Comparison of ENCODE assay signal across 8 mouse cellular contexts in the genomic region with DNA sequence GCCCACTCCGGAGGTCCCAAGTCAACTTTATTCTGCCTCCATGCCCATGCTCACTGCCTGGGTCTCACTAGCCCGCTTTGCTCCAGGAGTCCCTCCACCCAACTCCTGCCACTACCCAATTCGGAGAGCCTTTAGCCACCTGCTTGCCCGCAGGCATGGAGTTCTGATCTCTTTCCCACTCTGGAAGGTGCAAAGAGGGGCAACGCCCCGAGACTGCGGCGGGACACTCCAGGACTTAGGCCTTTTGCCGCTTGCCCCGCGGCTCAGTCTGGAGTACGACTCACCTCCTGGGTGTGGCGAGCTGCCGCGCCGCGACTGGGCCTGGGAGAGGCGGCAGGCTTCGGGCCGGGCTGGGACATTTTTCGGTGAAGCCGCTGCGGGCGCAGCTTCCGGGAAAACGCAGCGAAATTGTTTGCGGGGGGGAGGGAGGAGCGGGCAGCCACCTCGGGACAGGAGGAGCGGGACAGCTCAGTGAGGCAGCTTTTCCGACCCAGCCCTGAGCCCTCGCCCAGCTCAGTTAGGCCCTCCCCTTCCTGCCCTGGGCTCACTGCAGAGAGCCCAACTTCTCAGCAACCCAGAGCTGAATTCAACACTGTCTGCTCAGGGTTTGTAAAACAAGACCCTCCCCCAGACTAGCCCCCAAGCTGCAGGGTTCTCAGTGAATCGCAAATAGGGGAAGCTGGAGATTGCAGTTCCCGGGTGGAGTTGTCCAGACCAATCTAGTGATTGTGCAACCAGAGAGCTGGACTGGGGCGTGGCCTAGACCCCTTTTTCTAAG. TPM values are rescaled to one million over a fixed set of nuclear protein-coding genes. Genes with fewer than 3 reads are reported as not detected.
DNase-seq lines count a peak whose midpoint lies in the region; ATAC-seq lines count a peak whose summit lies in the region.

Gene Cast (minus strand): TSS at position 659 of the 778 bp plus-strand sequence.

- peak within 1 kb of the TSS; percentile 53 for H3K4me3 ChIP-seq in hindbrain, embryonic 14.5 days (replicated peaks; ENCODE audit: low read length)
- H3K4me3 ChIP-seq in liver, embryonic 11.5 days (ENCODE audit: low read depth, low read length), result peak within 1 kb of the TSS; percentile 75
- H3K4me3 ChIP-seq in stomach, embryonic 15.5 days (replicated peaks), result peak within 1 kb of the TSS; percentile 70

- no peaks in the 10 kb centered on the region for H3K36me3 ChIP-seq in hindbrain, embryonic 14.5 days (replicated peaks; ENCODE audit: control insufficient read depth, insufficient read depth)
- H3K36me3 ChIP-seq in liver, embryonic 11.5 days (ENCODE audit: control insufficient read depth, insufficient read depth, low read length), result no peaks in the 10 kb centered on the region
- no peaks in the 10 kb centered on the region for H3K36me3 ChIP-seq in stomach, embryonic 15.5 days

- H3K9me3 ChIP-seq in hindbrain, embryonic 14.5 days (ENCODE audit: control insufficient read depth, low read length), result no peaks in the 10 kb centered on the region
- H3K9me3 ChIP-seq in liver, embryonic 11.5 days (ENCODE audit: control insufficient read depth, low read length), result no peaks in the 10 kb centered on the region
- H3K9me3 ChIP-seq in stomach, embryonic 15.5 days, result no peaks in the 10 kb centered on the region

- H3K4me1 ChIP-seq in hindbrain, embryonic 14.5 days (replicated peaks; ENCODE audit: control insufficient read depth, insufficient read depth, low read length), result peaks cover 7% of the 10 kb centered on the region; the same call in 1 of the 2 replicates
- no peaks in the 10 kb centered on the region; the same call in 1 of the 2 replicates for H3K4me1 ChIP-seq in liver, embryonic 11.5 days (replicated peaks; ENCODE audit: control insufficient read depth, insufficient read depth, low read length)
- H3K4me1 ChIP-seq in stomach, embryonic 15.5 days, result no peaks in the 10 kb centered on the region

- no peak for DNase-seq in frontal cortex, postnatal 14 days (ENCODE audit: low spot score in 2 of 2)
- DNase-seq in cerebellum, adult 8-10 months, result peak; percentile 2
- peak; percentile 57 for DNase-seq in gastrocnemius, adult 18-20 months (ENCODE audit: low spot score)
- peak; percentile 27 for DNase-seq in hindbrain, embryonic 14.5 days (ENCODE audit: low spot score)
- DNase-seq in liver, embryonic 11.5 days (ENCODE audit: low spot score), result peak; percentile 74

- H3K4me2 ChIP-seq in hindbrain, embryonic 14.5 days (replicated peaks), result peak within 1 kb of the TSS; percentile 88
- H3K4me2 ChIP-seq in liver, embryonic 11.5 days, result peak within 1 kb of the TSS; percentile 94
- H3K4me2 ChIP-seq in stomach, embryonic 15.5 days, result peak within 1 kb of the TSS; percentile 92

- WGBS in hindbrain, embryonic 14.5 days, result 1% methylated on average over 35 of the region's 36 CpGs
- 2% methylated on average over 36 of the region's 36 CpGs for WGBS in liver, embryonic 11.5 days
- WGBS in stomach, embryonic 15.5 days, result 2% methylated on average over 36 of the region's 36 CpGs

- H3K9ac ChIP-seq in hindbrain, embryonic 14.5 days, result peak within 1 kb of the TSS; percentile 59
- H3K9ac ChIP-seq in liver, embryonic 11.5 days (ENCODE audit: low read depth, low read length), result peak within 1 kb of the TSS; percentile 76
- peak within 1 kb of the TSS; percentile 68 for H3K9ac ChIP-seq in stomach, embryonic 15.5 days

- H3K27ac ChIP-seq in hindbrain, embryonic 14.5 days, result no peak within 1 kb of the TSS
- H3K27ac ChIP-seq in liver, embryonic 11.5 days (ENCODE audit: low read depth, low read length), result peak within 1 kb of the TSS; percentile 45; the same call in 1 of the 2 replicates
- peak within 1 kb of the TSS; percentile 86 for H3K27ac ChIP-seq in stomach, embryonic 15.5 days

- no peaks in the 10 kb centered on the region for H3K27me3 ChIP-seq in hindbrain, embryonic 14.5 days (ENCODE audit: control insufficient read depth, insufficient read depth, low read length)
- no peaks in the 10 kb centered on the region for H3K27me3 ChIP-seq in liver, embryonic 11.5 days (replicated peaks; ENCODE audit: control insufficient read depth, insufficient read depth, low read length)
- H3K27me3 ChIP-seq in stomach, embryonic 15.5 days (replicated peaks), result no peaks in the 10 kb centered on the region

- peak; percentile 83 for ATAC-seq in frontal cortex, adult (ENCODE audit: low TSS enrichment)
- peak; percentile 89 for ATAC-seq in hindbrain, embryonic 14.5 days (ENCODE audit: low FRiP score)
- peak; percentile 84 for ATAC-seq in liver, embryonic 11.5 days (replicated peaks; ENCODE audit: low FRiP score)
- peak; percentile 88 for ATAC-seq in monocyte, adult 5-6 weeks (replicated peaks; ENCODE audit: insufficient number of reproducible peaks, low FRiP score, low TSS enrichment, poor library complexity, severe bottlenecking)
- ATAC-seq in stomach, embryonic 15.5 days (ENCODE audit: insufficient read depth, low FRiP score, low read depth), result peak; percentile 84

RNA-seq across cellular contexts. Expression of gene Cast, which starts in this region (rescaled TPM):
- 100 to 1,000 TPM; 107 to 108 TPM for total RNA-seq in gastrocnemius, adult 18-20 months (2021)
- polyA plus RNA-seq in hindbrain, embryonic 14.5 days (2014; fragmentation: Nextera tagmentation; extraction: Ambion mirVana), result 8.0 and 9.3 TPM in 2 replicates
- 34.1 and 39.0 TPM in 2 replicates for polyA plus RNA-seq in liver, embryonic 11.5 days (2014; fragmentation: Nextera tagmentation; extraction: Ambion mirVana)
- 173 to 225 TPM (median 174 TPM) in 3 replicates for total RNA-seq in monocyte, adult 5-6 weeks (2017)
- polyA plus RNA-seq in stomach, embryonic 15.5 days (2015; fragmentation: Nextera tagmentation; extraction: Ambion mirVana), result 39.0 and 45.4 TPM in 2 replicates

Comparison
In these comparisons a context has a peak if more than half of its experiments do, and no peak if none do; other contexts are left out.
1. DNase-seq: peak in cerebellum, adult 8-10 months (single experiment), gastrocnemius, adult 18-20 months (single experiment), hindbrain, embryonic 14.5 days (single experiment) and liver, embryonic 11.5 days (single experiment); none in frontal cortex, postnatal 14 days (0 of 2).
2. Peak in every context shown above with its lines, with median percentiles within 50 percentile points of each other: ATAC-seq, H3K4me2 ChIP-seq, H3K4me3 ChIP-seq and H3K9ac ChIP-seq.